Mouse (Mus musculus): Measurements from ENCODE around the gene Zfp950.

- TF ChIP-seq GATA1 (IDR thresholded peaks at IDR 0.05; ENCODE audit: low read length), result no peak
- TF ChIP-seq TAL1 (IDR thresholded peaks at IDR 0.05; ENCODE audit: low read length), result no peak
Measured at GRCm38 (mm10) chr19:61096776-61097175, 43.9 kb downstream of the Zfp950 start.

Data from erythroblast, embryonic 14.5 days (primary cell).